Mouse (Mus musculus): ENCODE measurements around the gene Cngb1.
"Not testable (repeated sequence)": the region's sequence is repeated elsewhere in the genome, so short reads cannot be mapped to it uniquely, and the experiment has no call there.

The Cngb1 gene

DNA sequence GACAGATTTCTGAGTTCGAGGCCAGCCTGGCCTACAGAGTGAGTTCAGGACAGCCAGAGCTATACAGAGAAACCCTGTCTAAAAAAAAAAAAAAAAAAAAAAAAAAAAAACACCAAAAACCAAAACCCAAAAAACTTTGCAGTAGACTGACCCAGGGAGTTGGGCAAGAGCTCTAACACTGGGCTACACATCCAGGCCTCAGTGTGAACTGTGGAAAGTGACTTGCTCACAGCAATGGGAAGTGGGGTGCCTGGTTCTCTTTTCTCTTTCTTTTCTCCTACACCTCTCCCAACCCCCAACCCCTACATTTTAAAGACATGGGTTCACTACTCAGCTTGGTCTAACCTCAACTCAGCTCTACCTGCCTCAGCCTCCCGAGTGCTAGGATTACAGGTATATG is 44.2 kb downstream of the Cngb1 start:
- in situ Hi-C loops (cut with MboI; ENCODE audit: unreplicated experiment in 2 of 2), result no loop called here

- in situ Hi-C loops (cut with MboI; ENCODE audit: unreplicated experiment in 2 of 2), result loop anchor here (5.0 to 10.0 kb wide), 4 partner anchors 72 to 439 kb away; partner anchors contain the start of genes Cfap20 (in 1 of the 2), Usb1 (in 1 of the 2) and Zfp319 (in 1 of the 2)
Observed at GRCm38 (mm10) chr8:95255611-95256010, 50.8 kb downstream of the Cngb1 start.

DNA sequence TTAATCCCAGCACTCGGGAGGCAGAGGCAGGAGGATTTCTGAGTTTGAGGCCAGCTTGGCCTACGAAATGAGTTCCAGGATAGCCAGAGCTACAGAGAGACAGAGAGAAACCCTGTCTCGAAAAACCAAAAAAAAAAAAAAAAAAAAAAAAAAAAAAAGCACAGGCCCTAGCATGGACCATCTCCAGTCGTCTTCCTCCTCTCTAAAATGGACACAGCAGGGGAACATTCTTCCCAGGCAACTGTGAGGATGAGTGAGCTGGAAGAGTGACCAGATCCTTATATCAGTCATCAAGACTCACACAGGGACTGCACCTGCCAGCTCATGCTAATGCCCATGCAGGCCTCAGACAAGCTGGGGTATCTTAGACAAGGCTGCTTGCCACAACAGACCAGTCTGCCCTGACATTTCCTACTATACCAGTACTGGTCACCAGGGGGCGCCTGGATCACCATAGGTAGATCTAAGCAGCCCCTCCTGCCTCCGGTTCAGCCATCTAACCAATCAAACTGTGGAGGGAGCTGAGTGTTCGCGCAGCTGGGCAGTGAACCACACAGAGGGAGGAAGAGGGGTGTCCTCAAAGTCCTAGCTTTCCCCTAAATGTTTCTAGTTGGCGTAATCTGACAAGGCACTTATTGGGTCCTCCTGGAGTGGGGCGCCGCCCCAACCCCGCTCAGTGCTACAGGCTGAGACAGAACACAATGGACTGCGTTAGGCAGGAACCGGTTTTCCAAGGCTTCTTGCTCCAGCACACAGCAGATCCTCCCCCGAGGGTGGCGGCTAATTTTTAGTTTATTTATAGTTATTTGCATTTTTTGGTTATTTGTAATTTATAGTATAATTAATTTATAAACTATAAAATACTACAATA is 51.6 kb downstream of the Cngb1 start:
- in situ Hi-C loops (cut with MboI; ENCODE audit: unreplicated experiment in 2 of 2), result loop anchor here (5.0 to 10.0 kb wide), 5 partner anchors 53 to 440 kb away; partner anchors contain the start of genes Cngb1 (in 2 of the 2), Cfap20 (in 1 of the 2), Usb1 (in 1 of the 2) and Zfp319 (in 1 of the 2)

- in situ Hi-C loops (cut with MboI; ENCODE audit: unreplicated experiment in 2 of 2), result loop anchor here (5.0 to 10.0 kb wide), 2 partner anchors 55 to 443 kb away; partner anchors contain the start of gene Cngb1 (in 2 of the 2)
Observed at GRCm38 (mm10) chr8:95252056-95252455, 54.3 kb downstream of the Cngb1 start.

DNA sequence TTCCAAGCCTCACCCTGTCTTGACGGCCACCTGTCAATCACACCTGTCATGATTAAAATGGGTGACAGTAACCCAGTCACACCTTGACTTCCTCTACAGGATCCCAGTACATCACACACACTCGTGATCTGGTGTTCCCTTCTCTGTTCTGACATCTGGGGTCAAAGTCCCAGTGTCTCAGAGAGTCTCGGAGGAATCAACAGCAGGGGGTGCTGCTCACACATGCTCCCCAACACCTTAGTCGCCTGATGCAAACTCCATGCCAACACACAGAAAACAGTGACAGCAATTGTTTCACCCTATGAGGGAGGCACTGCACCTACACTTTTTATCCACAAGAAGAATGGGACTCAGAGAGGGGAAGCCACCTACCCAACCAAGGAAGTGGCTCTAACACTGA is 56.5 kb downstream of the Cngb1 start:
- in situ Hi-C loops (cut with MboI; ENCODE audit: unreplicated experiment in 2 of 2), result loop anchor here (5.0 to 10.0 kb wide), 2 partner anchors 57 to 445 kb away; partner anchors contain the start of gene Cngb1 (in 2 of the 2)

GRCm38 (mm10) chr8:95247277-95247676 is 59.1 kb downstream of the Cngb1 start:
- in situ Hi-C loops (cut with MboI; ENCODE audit: unreplicated experiment in 2 of 2), result no loop called here

DNA sequence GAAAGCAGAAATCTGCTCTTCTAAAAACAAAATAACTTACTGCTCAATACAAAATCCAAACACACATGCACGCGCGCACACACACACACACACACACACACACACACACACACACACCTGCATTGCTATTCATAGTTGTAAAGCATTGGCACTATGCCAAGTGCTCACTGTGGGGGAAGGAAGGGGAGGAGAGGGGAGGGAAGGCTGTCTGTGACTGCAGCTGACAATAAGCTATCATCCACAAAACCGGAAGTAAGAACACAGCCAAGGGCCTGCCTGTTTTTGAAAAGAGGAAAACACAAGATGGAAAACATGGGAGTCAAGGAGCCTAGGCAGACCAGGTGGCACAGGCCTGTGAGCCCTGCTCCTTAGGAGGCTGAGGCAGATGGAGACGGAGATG is 61.2 kb downstream of the Cngb1 start:
- in situ Hi-C loops (cut with MboI; ENCODE audit: unreplicated experiment in 2 of 2), result no loop called here

- in situ Hi-C loops (cut with MboI; ENCODE audit: unreplicated experiment in 2 of 2), result no loop called here
Observed at GRCm38 (mm10) chr8:95243853-95244252, 62.5 kb downstream of the Cngb1 start.

GRCm38 (mm10) chr8:95242826-95243571 is 63.4 kb downstream of the Cngb1 start:
- in situ Hi-C loops (cut with MboI; ENCODE audit: unreplicated experiment in 2 of 2), result no loop called here

GRCm38 (mm10) chr8:95242099-95242825 is 64.1 kb downstream of the Cngb1 start:
- in situ Hi-C loops (cut with MboI; ENCODE audit: unreplicated experiment in 2 of 2), result no loop called here

- in situ Hi-C loops (cut with MboI; ENCODE audit: unreplicated experiment in 2 of 2), result no loop called here
Observed at GRCm38 (mm10) chr8:95235683-95236082, 70.7 kb downstream of the Cngb1 start.

GRCm38 (mm10) chr8:95230086-95230485 is 76.3 kb downstream of the Cngb1 start:
- in situ Hi-C loops (cut with MboI; ENCODE audit: unreplicated experiment in 2 of 2), result not testable (repeated sequence)

DNA sequence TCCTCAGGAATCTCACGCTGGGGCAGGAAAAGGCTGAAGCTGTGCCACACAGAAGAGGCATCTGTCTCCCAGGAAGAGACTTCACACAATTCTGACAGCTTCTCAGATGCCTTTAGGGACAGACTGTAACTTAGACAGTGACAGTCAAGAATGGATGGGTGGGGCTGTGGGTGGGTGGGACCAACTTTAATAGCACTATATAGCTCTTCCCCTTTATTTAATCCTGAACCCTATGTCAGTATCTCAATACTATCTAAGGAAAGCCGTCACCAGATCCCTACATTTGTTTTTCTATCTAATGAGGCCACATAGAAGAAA is 79.3 kb downstream of the Cngb1 start:
- in situ Hi-C loops (cut with MboI; ENCODE audit: unreplicated experiment in 2 of 2), result no loop called here

DNA sequence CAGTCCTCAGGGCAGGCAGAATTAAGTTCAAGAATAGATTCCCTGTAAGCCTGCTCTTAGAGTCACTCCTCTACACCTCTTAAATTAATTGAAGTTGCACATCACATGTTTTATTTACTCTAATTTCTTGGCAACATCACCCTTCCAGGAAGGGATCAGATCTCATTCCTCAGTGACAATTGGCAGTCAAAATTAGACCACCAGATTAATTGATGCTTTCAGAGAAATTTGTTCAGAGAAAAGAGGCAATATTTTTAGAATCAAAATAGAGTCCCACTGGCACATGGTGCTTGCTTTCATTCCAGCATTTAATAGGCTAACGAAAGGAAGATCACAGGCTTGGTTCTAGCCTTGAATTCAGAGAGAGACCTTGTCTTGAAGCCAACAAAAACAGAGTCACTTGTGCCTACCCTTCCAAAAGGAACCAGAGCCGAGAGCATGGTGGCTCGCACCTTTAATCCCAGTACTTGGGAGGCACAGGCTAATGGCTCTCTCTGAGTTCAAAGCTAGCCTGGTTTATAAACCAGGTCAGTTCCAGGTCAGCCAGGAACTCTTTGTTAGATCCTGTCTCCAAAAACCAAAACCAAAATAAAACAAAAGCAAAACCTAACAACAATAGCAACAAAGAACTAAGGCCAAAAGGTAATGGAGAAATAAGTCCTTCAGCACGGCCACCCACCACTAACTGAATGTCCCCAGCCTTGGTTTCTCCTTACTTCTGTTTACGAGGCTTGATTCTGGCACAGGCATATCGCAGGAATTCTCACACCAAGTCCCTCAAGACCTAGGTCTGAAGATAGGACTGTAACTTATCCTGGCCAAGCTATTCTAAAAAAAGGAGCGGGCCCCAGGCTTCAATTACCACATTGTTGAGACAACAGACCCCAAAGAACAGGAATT is 79.9 kb downstream of the Cngb1 start:
- in situ Hi-C loops (cut with MboI; ENCODE audit: unreplicated experiment in 2 of 2), result no loop called here

GRCm38 (mm10) chr8:95223969-95224368 is 82.4 kb downstream of the Cngb1 start:
- in situ Hi-C loops (cut with MboI; ENCODE audit: unreplicated experiment in 2 of 2), result no loop called here

DNA sequence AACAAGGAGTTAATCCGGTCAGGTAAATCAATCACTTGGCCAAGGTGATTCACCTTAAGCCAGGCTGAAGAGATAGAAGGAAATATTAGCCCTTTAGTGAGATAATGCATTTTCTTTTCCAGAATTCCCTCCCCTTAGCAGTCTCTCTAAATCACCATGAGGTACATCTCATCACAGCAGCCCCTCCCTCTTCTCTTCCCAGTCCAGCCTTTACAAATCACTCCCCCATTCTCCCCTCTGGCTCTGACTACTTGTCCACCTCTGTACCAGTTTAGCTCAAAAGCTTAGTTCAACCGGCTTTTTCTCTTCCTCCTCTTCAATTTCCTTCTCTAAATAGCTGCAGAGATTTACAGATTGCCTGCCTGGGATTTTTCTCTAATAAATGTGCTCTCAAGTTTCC is 85.3 kb downstream of the Cngb1 start:
- in situ Hi-C loops (cut with MboI; ENCODE audit: unreplicated experiment in 2 of 2), result no loop called here

DNA sequence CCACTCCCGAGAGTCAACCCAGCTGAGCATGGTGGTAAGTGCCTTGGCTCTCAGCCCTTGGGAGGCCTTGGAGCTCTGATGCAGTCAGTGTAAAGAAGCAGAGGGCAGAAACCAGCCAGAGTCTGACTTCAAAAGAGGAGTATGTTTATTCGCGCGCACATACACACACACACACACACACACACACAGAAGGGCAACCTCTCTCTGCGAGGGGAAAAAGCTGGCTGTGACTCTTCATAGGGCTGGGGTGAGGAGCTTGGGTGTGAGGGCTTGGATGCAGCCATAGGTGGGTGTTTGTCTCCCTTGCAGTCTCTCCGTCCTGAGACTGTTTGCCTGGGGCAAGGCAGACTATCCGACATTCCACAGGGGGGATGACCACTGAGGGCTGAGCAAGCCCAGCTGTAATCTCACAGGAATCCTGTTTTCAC is 85.8 kb downstream of the Cngb1 start:
- in situ Hi-C loops (cut with MboI; ENCODE audit: unreplicated experiment in 2 of 2), result no loop called here

DNA sequence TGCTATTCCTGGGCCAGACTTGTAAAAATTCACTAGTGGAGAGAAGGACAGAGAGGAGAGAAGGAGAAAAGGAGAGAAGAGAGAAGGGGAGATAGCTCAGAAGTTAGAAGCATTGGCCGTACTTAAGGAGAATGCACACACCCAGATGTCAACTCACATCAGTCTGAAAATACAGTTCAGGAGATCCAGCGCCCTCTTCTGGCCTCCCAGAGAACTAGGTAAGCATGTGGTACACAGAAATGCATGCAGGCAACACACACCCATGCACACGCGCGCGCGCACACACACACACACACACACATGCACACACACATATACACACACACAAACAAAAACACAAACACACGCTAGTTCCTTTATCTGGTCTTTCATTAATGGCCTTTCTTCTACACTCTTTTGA is 86.8 kb downstream of the Cngb1 start:
- in situ Hi-C loops (cut with MboI; ENCODE audit: unreplicated experiment in 2 of 2), result no loop called here

DNA sequence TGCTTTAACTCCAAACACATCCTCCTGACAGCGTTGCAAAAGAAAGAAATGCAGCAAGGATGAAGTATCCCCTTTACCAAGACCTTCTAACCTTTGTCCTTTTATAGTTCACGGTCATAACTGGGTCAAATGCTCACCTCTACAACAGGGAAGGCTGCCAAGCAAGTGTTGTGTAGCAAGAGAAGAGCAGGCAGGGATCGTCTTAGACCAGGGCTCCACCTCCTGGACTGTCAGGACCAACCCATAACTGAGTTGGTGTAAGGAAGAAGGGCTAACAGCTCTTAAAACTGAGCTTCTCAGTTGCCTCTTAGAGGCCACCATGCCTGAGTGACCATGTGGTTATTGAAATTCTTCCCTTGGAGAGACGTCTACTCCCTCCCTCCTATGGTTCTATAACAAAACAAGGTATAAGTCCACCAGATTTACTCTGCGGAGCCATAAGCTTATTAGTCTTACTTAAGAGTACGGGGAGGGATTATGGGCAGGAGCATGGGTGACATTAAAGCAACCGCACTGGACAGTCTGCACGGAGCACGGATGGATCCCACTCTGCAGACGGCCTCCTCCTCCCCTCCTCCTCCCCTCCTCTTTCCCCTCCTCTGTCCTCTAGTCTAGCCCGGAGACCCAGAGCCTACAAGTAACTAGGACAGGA is 90.5 kb downstream of the Cngb1 start:
- in situ Hi-C loops (cut with MboI; ENCODE audit: unreplicated experiment in 2 of 2), result no loop called here

Data from v-Abl transformed pro-B cells (cell line).